Mouse (Mus musculus) lung, adult 2 months (tissue): ENCODE results near the gene Zkscan17. TPM values are rescaled to one million over a fixed set of nuclear protein-coding genes. Genes with fewer than 3 reads are reported as not detected.

Source experiments
- DNase-seq: peaks from one replicate; pipeline ENCODE4 v3.0.0; 2022
- H3K4me1 ChIP-seq: fragments of 200-500 bp; 2 replicates; pipeline ENCODE4 v1.6.1; 2011; ENCODE audit warnings: low read length; ENCODE audit not compliant: control insufficient read depth, insufficient read depth
- H3K4me3 ChIP-seq: fragments of 200-500 bp; replicated peaks from 2 replicates; pipeline ENCODE3; 2011; ENCODE audit warnings: low read depth, mild to moderate bottlenecking, control low read depth, low read length; ENCODE audit errors: extremely low read depth
- CTCF ChIP-seq: fragments of 200-500 bp; IDR thresholded peaks from 2 replicates; pipeline ENCODE4 v1.5.1; 2011; ENCODE audit warnings: mild to moderate bottlenecking, low read length, control low read depth; ENCODE audit not compliant: insufficient read depth
- POLR2A ChIP-seq: fragments of 200-500 bp; IDR thresholded peaks from 2 replicates; pipeline ENCODE4 v1.6.1; 2011; ENCODE audit warnings: low read depth, mild to moderate bottlenecking, control low read depth, low read length, borderline replicate concordance; ENCODE audit errors: extremely low read depth
- WGBS: fragments of 180-500 bp; shearing (Covaris S2); methylation state at CpG from one replicate; pipeline ENCODE4 v1.1.7; 2018; 5-methylcytosine and 5-hydroxymethylcytosine counted together
- polyA plus RNA-seq: library from polyadenylated mRNA; depleted of rRNA; stranded (reverse); fragments of >200 nt; gene quantifications from 2 replicates; pipeline ENCODE4 v1.2.3, GENCODE M21; 2012

Zkscan17 gene
- polyA plus RNA-seq, 1 experiment: 12.9 TPM

GRCm38 (mm10) chr11:59505839-59506712 lies 20.5 kb downstream of the Zkscan17 start:
- H3K4me3 ChIP-seq: peak overlapping the region; percentile 77
- peaks cover 6% of the 10 kb centered on the region for H3K4me1 ChIP-seq
- TF ChIP-seq CTCF (no peak), POLR2A (peak; percentile 66; the same call in 1 of the 2 replicates)
- 1% methylated on average over 71 of the region's 71 CpGs for WGBS
- peak; percentile 78 for DNase-seq

GRCm38 (mm10) chr11:59505351-59505838 lies 21.2 kb downstream of the Zkscan17 start:
- DNase-seq: peak; percentile 62
- WGBS: under 1% methylated on average over 21 of the region's 21 CpGs
- 0 out of 2 replicates have a peak, but pooled peaks have one; percentile 8 for TF ChIP-seq POLR2A
- no peak for TF ChIP-seq CTCF
- Histone ChIP-seq H3K4me1 (peaks cover 6% of the 10 kb centered on the region), H3K4me3 (peak overlapping the region; percentile 77)

DNA sequence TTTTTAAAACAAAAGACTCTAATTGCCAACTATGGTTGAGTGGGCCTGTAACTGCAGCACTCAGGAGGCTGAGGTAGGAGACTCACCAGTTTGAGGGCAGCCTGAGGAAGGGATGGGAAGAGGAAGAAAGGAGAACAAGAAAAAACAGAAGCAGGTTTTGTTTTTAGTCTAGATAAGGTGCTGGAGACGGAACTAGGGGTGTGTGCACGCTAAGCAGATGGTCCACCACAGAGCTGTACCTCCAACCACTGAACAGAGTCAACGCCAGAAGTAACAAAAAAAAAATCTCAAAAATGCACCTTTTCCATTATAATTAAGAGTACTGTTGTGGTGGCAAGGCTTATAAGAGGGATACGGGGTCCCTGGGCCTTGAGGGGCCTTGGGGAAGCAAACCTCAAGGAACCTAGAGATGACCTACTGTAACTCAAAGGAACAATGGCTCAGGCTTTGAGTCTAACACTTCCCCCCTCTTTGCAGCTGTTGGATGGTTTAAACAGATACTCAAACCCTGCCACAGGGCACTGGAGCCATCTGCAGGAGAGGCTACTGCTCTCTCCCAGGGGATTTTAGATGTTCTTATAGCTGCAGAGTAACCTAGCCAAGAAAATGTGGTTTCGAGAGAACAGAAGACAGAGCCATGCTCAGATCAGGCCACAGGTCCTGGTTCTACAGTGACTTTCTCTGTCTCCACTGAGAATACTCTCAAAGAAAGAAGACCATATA lies 24.4 kb downstream of the Zkscan17 start:
- WGBS: 89% methylated on average over 5 of the region's 5 CpGs
- no peak overlapping the region for H3K4me3 ChIP-seq
- no peak for TF ChIP-seq POLR2A
- no peak for TF ChIP-seq CTCF
- no peak for DNase-seq
- peaks cover 6% of the 10 kb centered on the region for H3K4me1 ChIP-seq

- WGBS: 89% methylated on average over 7 of the region's 7 CpGs
- Histone ChIP-seq H3K4me3 (no peak overlapping the region), H3K4me1 (no peaks in the 10 kb centered on the region)
- no peak for TF ChIP-seq POLR2A
- no peak for TF ChIP-seq CTCF
- DNase-seq: no peak
Measured at GRCm38 (mm10) chr11:59497747-59498146, 28.8 kb downstream of the Zkscan17 start.

DNA sequence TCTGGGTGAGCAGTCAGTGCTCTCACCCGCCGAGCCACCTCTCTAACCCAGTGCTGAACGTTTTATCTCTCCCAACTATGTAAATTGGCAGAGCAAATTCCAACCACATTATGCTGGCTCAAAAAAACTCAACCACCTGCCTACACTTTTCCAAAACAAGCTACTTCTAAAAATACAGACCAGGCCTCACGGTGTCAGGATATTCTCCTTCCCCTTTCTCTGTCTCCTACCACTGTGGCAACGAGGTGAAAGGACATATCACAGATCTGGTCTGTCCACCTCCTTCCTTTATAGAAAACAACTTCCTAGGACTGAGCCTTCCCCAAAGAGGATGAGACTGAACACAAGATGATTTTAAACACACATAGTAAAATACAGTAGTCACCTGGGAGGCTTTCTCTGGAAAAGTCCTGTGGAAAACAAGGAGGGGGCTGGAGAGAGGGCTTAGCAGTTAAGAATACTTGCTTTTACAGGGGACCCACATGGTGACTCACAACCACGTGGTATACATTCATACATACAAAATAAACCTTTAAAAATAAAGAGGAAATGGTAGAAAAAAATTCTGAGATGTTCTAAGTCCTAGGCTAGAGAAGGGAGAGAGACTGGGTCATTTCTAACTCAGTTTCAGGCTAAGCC lies 29.8 kb downstream of the Zkscan17 start:
- TF ChIP-seq CTCF (no peak), POLR2A (no peak)
- DNase-seq: no peak
- Histone ChIP-seq H3K4me1 (no peaks in the 10 kb centered on the region), H3K4me3 (no peak overlapping the region)
- 68% methylated on average over 6 of the region's 6 CpGs for WGBS

- WGBS: 79% methylated on average over 8 of the region's 8 CpGs
- TF ChIP-seq CTCF: no peak
- no peak for TF ChIP-seq POLR2A
- Histone ChIP-seq H3K4me1 (no peaks in the 10 kb centered on the region), H3K4me3 (no peak overlapping the region)
- no peak for DNase-seq
Measured at GRCm38 (mm10) chr11:59486222-59486621, 40.3 kb downstream of the Zkscan17 start.

DNA sequence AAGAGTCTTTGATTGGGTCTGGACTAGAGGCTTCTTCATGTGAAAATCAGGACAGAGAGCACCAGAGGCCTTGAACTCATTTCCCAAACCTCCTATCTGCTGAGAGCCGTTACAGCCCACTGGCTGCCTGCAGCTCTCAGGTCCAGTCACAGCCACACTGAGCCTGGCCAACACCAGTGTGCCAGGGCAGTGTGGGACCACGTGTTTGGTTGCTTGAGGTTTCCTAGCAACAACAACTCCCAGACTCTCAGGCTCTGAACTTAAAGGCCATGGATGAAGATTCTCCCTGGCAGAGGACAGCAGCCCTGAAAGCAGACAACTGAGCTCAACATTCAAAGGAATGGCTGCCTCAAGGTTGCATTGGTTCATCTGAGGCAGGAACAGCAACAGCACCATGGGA lies 40.9 kb downstream of the Zkscan17 start:
- no peak for TF ChIP-seq POLR2A
- no peak for TF ChIP-seq CTCF
- WGBS: 59% methylated on average over 2 of the region's 2 CpGs

DNA sequence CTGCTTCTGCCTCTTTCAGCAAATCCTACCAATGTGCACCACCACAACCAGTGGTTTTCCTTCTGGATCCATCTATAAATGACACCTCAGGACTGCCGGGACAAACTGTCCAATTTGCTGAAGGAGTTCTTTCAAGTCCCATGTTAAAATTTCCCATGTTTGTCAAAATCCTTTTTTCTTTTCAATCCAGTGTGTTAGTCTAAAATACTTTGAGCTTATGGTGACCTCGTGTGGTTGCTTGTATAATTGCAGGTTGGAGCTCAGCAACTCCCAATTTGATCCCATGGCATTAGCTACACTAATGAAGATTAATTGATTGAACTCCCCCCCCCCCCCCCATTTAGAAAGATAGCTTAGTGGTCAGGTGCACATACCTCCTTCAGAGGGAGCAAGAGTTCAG lies 43.3 kb downstream of the Zkscan17 start:
- TF ChIP-seq POLR2A (no peak), CTCF (no peak; the same call in 1 of the 2 replicates)
- WGBS: 5% methylated on average over 2 of the region's 2 CpGs
- H3K4me1 ChIP-seq: no peaks in the 10 kb centered on the region
- peak; percentile 24 for DNase-seq
- no peak overlapping the region for H3K4me3 ChIP-seq

More for the DNA sequence above, 40.9 kb downstream of the Zkscan17 start:
- Histone ChIP-seq H3K4me3 (no peak overlapping the region), H3K4me1 (no peaks in the 10 kb centered on the region)
- no peak for DNase-seq

GRCm38 (mm10) chr11:59477240-59477639 lies 49.3 kb downstream of the Zkscan17 start:
- Histone ChIP-seq H3K4me1 (no peaks in the 10 kb centered on the region), H3K4me3 (no peak overlapping the region)
- DNase-seq: no peak
- WGBS: 61% methylated on average over 6 of the region's 6 CpGs
- TF ChIP-seq CTCF (no peak), POLR2A (no peak)
